Mouse (Mus musculus) lung, adult 2 months (tissue): Measurements from ENCODE around the gene Aen.

Experiments
- CTCF ChIP-seq: fragments of 200-500 bp; IDR thresholded peaks from 2 replicates; pipeline ENCODE4 v1.5.1; 2011; ENCODE audit warnings: mild to moderate bottlenecking, low read length, control low read depth; ENCODE audit not compliant: insufficient read depth
- POLR2A ChIP-seq: fragments of 200-500 bp; IDR thresholded peaks from 2 replicates; pipeline ENCODE4 v1.6.1; 2011; ENCODE audit warnings: low read depth, mild to moderate bottlenecking, control low read depth, low read length, borderline replicate concordance; ENCODE audit errors: extremely low read depth

GRCm38 (mm10) chr7:78955086-78955485 lies 59.4 kb downstream of the Aen start:
- TF ChIP-seq POLR2A (no peak), CTCF (no peak)
